Mouse (Mus musculus): ENCODE data around the gene Clk3. TPM values are rescaled to one million over a fixed set of nuclear protein-coding genes. Genes with fewer than 3 reads are reported as not detected.
"Not testable (repeated sequence)": the region's sequence is repeated elsewhere in the genome, so short reads cannot be mapped to it uniquely, and the experiment has no call there.

The Clk3 gene
- polyA plus RNA-seq, 1 experiment from 2014 or later, result 66.7 TPM

GRCm38 (mm10) chr9:57723315-57723715 lies 42.3 kb downstream of the Clk3 start:
- Histone ChIP-seq H3K4me1 (ENCODE audit: control insufficient read depth, insufficient read depth, low read length) (peaks cover 10% of the 10 kb centered on the region), H3K27me3 (ENCODE audit: control insufficient read depth, insufficient read depth, low read length) (no peaks in the 10 kb centered on the region), H3K4me3 (replicated peaks; ENCODE audit: low read length) (no peak overlapping the region), H3K27ac (ENCODE audit: low read length) (peak overlapping the region; percentile 38), H3K9ac (ENCODE audit: low read length) (no peak overlapping the region), H3K9me3 (replicated peaks; ENCODE audit: control insufficient read depth, low read length) (no peaks in the 10 kb centered on the region), H3K36me3 (ENCODE audit: control insufficient read depth, insufficient read depth, low read length) (peaks cover 20% of the 10 kb centered on the region), H3K4me2 (ENCODE audit: low read depth, low read length) (no peak overlapping the region)
- no peak for ATAC-seq (ENCODE audit: insufficient read depth, low FRiP score)
- 53% methylated on average over 5 of the region's 5 CpGs for WGBS

DNA sequence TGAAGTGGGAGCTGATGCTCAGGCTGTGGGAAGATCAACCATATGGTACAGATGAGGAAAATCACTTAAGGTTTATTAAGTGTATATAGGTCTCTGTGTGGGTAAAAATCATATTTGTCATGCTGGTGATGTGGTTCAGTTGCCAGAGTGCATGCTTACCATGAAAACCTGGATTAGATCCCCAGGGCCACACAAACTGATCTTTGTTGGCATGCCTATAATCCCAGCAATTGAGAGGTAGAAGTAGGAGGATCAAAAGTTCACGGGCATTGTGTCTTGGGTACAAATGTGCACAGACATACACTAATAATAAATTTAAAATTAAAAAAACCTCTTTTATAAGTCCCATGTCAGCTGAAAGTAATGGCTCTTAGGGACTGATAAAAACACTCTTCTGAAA lies 43.3 kb downstream of the Clk3 start:
- no peak overlapping the region for H3K4me2 ChIP-seq (ENCODE audit: low read depth, low read length)
- no peak overlapping the region for H3K27ac ChIP-seq (ENCODE audit: low read length)
- peaks cover 18% of the 10 kb centered on the region for H3K36me3 ChIP-seq (ENCODE audit: control insufficient read depth, insufficient read depth, low read length)
- H3K4me1 ChIP-seq (ENCODE audit: control insufficient read depth, insufficient read depth, low read length), result peaks cover 10% of the 10 kb centered on the region
- H3K27me3 ChIP-seq (ENCODE audit: control insufficient read depth, insufficient read depth, low read length), result no peaks in the 10 kb centered on the region
- H3K4me3 ChIP-seq (replicated peaks; ENCODE audit: low read length), result no peak overlapping the region
- H3K9ac ChIP-seq (ENCODE audit: low read length), result no peak overlapping the region
- 84% methylated on average over 1 of the region's 1 CpGs for WGBS
- H3K9me3 ChIP-seq (replicated peaks; ENCODE audit: control insufficient read depth, low read length), result no peaks in the 10 kb centered on the region
- no peak for ATAC-seq (ENCODE audit: insufficient read depth, low FRiP score)

GRCm38 (mm10) chr9:57720736-57721135 lies 44.9 kb downstream of the Clk3 start:
- Histone ChIP-seq H3K9ac (ENCODE audit: low read length) (no peak overlapping the region), H3K4me1 (ENCODE audit: control insufficient read depth, insufficient read depth, low read length) (peaks cover 10% of the 10 kb centered on the region), H3K4me3 (replicated peaks; ENCODE audit: low read length) (no peak overlapping the region), H3K36me3 (ENCODE audit: control insufficient read depth, insufficient read depth, low read length) (peaks cover 16% of the 10 kb centered on the region; the same call in 1 of the 2 replicates), H3K9me3 (replicated peaks; ENCODE audit: control insufficient read depth, low read length) (no peaks in the 10 kb centered on the region), H3K27ac (ENCODE audit: low read length) (no peak overlapping the region), H3K27me3 (ENCODE audit: control insufficient read depth, insufficient read depth, low read length) (no peaks in the 10 kb centered on the region), H3K4me2 (ENCODE audit: low read depth, low read length) (no peak overlapping the region)
- ATAC-seq (ENCODE audit: insufficient read depth, low FRiP score), result no peak
- WGBS, result 89% methylated on average over 3 of the region's 3 CpGs

GRCm38 (mm10) chr9:57718408-57718807 lies 47.3 kb downstream of the Clk3 start:
- no peak overlapping the region for H3K4me2 ChIP-seq (ENCODE audit: low read depth, low read length)
- H3K9me3 ChIP-seq (replicated peaks; ENCODE audit: control insufficient read depth, low read length), result no peaks in the 10 kb centered on the region
- ATAC-seq (ENCODE audit: insufficient read depth, low FRiP score), result no peak
- peaks cover 5% of the 10 kb centered on the region for H3K4me1 ChIP-seq (ENCODE audit: control insufficient read depth, insufficient read depth, low read length)
- no peaks in the 10 kb centered on the region for H3K27me3 ChIP-seq (ENCODE audit: control insufficient read depth, insufficient read depth, low read length)
- no peak overlapping the region for H3K27ac ChIP-seq (ENCODE audit: low read length)
- H3K4me3 ChIP-seq (replicated peaks; ENCODE audit: low read length), result no peak overlapping the region
- peaks cover 29% of the 10 kb centered on the region for H3K36me3 ChIP-seq (ENCODE audit: control insufficient read depth, insufficient read depth, low read length)
- WGBS, result 90% methylated on average over 7 of the region's 7 CpGs
- no peak overlapping the region for H3K9ac ChIP-seq (ENCODE audit: low read length)

DNA sequence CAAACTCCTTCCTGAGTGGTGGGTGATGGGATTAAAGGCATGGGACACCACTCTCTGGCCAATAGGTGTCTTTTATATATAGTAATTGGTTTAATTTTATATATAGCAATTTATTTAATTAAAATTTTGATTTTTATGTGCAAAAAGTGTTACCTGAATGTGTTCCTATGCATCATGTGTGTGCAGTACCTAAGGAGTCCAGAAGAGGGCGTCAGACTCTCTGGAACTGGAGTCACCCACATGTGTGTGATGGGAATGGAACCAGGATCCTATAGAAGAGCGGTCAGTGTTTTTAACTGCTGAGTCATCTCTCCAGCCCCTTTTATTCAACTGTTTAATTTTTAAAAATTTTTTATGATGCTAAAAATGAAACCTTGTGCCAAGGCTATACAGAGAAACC lies 53.5 kb downstream of the Clk3 start:
- Histone ChIP-seq H3K9me3 (replicated peaks; ENCODE audit: control insufficient read depth, low read length) (peaks cover 7% of the 10 kb centered on the region; the same call in 1 of the 2 replicates), H3K36me3 (ENCODE audit: control insufficient read depth, insufficient read depth, low read length) (peaks cover 21% of the 10 kb centered on the region), H3K9ac (ENCODE audit: low read length) (no peak overlapping the region), H3K4me1 (ENCODE audit: control insufficient read depth, insufficient read depth, low read length) (peaks cover 8% of the 10 kb centered on the region), H3K27me3 (ENCODE audit: control insufficient read depth, insufficient read depth, low read length) (no peaks in the 10 kb centered on the region), H3K4me3 (replicated peaks; ENCODE audit: low read length) (no peak overlapping the region), H3K4me2 (ENCODE audit: low read depth, low read length) (no peak overlapping the region), H3K27ac (ENCODE audit: low read length) (no peak overlapping the region)
- WGBS, result 71% methylated on average over 2 of the region's 2 CpGs
- no peak for ATAC-seq (ENCODE audit: insufficient read depth, low FRiP score)

GRCm38 (mm10) chr9:57710214-57710613 lies 55.4 kb downstream of the Clk3 start:
- 81% methylated on average over 5 of the region's 5 CpGs for WGBS
- not testable (repeated sequence) for H3K4me3 ChIP-seq (replicated peaks; ENCODE audit: low read length); ATAC-seq (ENCODE audit: insufficient read depth, low FRiP score)

GRCm38 (mm10) chr9:57708720-57709274 lies 56.9 kb downstream of the Clk3 start:
- H3K4me3 ChIP-seq (replicated peaks; ENCODE audit: low read length), result peak overlapping the region; percentile 94
- ATAC-seq (ENCODE audit: insufficient read depth, low FRiP score), result peak; percentile 60; the same call in 1 of the 2 replicates
- peak overlapping the region; percentile 89 for H3K27ac ChIP-seq (ENCODE audit: low read length)
- H3K9ac ChIP-seq (ENCODE audit: low read length), result peak overlapping the region; percentile 93
- peak overlapping the region; percentile 79 for H3K4me2 ChIP-seq (ENCODE audit: low read depth, low read length)
- peaks cover 8% of the 10 kb centered on the region for H3K4me1 ChIP-seq (ENCODE audit: control insufficient read depth, insufficient read depth, low read length)
- H3K27me3 ChIP-seq (ENCODE audit: control insufficient read depth, insufficient read depth, low read length), result no peaks in the 10 kb centered on the region
- WGBS, result 2% methylated on average over 38 of the region's 39 CpGs
- H3K9me3 ChIP-seq (replicated peaks; ENCODE audit: control insufficient read depth, low read length), result peaks cover 7% of the 10 kb centered on the region; the same call in 1 of the 2 replicates
- H3K36me3 ChIP-seq (ENCODE audit: control insufficient read depth, insufficient read depth, low read length), result peaks cover 7% of the 10 kb centered on the region; the same call in 1 of the 2 replicates

More at GRCm38 (mm10) chr9:57710214-57710613, 55.4 kb downstream of the Clk3 start:
- not testable (repeated sequence) for H3K4me1 ChIP-seq (ENCODE audit: control insufficient read depth, insufficient read depth, low read length); H3K4me2 ChIP-seq (ENCODE audit: low read depth, low read length); H3K27me3 ChIP-seq (ENCODE audit: control insufficient read depth, insufficient read depth, low read length); H3K9ac ChIP-seq (ENCODE audit: low read length); H3K27ac ChIP-seq (ENCODE audit: low read length); H3K9me3 ChIP-seq (replicated peaks; ENCODE audit: control insufficient read depth, low read length)
- H3K36me3 ChIP-seq (ENCODE audit: control insufficient read depth, insufficient read depth, low read length), result peaks cover 15% of the 10 kb centered on the region; the same call in 1 of the 2 replicates

- ATAC-seq (ENCODE audit: insufficient read depth, low FRiP score), result peak; percentile 95
- H3K36me3 ChIP-seq (ENCODE audit: control insufficient read depth, insufficient read depth, low read length), result 0 out of 2 replicates have a peak, but pooled peaks cover 3% of the 10 kb centered on the region
- H3K9ac ChIP-seq (ENCODE audit: low read length), result peak within 1 kb of the TSS; percentile 93
- peak within 1 kb of the TSS; percentile 89 for H3K27ac ChIP-seq (ENCODE audit: low read length)
- H3K4me1 ChIP-seq (ENCODE audit: control insufficient read depth, insufficient read depth, low read length), result peaks cover 8% of the 10 kb centered on the region
- peak within 1 kb of the TSS; percentile 79 for H3K4me2 ChIP-seq (ENCODE audit: low read depth, low read length)
- H3K4me3 ChIP-seq (replicated peaks; ENCODE audit: low read length), result peak within 1 kb of the TSS; percentile 94
- H3K9me3 ChIP-seq (replicated peaks; ENCODE audit: control insufficient read depth, low read length), result peaks cover 7% of the 10 kb centered on the region; the same call in 1 of the 2 replicates
- 0% methylated on average over 23 of the region's 23 CpGs for WGBS
- no peaks in the 10 kb centered on the region for H3K27me3 ChIP-seq (ENCODE audit: control insufficient read depth, insufficient read depth, low read length)
These were observed 57.5 kb downstream of the Clk3 start, which contains the start of gene Edc3 for GRCm38 (mm10) chr9:57708068-57708719. TSS of gene Edc3 (plus strand) at chr9:57708540.

DNA sequence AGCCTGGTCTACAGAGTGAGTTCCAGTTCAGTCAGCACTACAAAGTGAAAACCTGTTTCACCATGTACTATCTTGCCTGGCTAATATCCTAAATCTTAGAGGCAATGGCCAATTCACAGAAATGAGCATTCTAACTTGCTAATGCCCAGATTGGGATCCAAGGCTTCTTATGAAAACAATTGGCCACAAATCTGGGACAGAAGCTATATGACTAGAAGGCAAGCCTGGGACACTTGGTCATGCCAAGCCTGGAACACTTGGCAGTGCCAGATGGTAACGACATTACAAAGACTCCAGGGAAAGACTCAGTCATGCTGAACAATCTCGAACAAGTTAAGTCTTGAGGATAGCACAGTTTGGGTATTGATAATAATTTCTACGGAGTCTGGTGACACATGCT lies 59.2 kb downstream of the Clk3 start:
- no peak overlapping the region for H3K4me3 ChIP-seq (replicated peaks; ENCODE audit: low read length)
- no peak overlapping the region for H3K27ac ChIP-seq (ENCODE audit: low read length)
- 87% methylated on average over 3 of the region's 3 CpGs for WGBS
- H3K27me3 ChIP-seq (ENCODE audit: control insufficient read depth, insufficient read depth, low read length), result no peaks in the 10 kb centered on the region
- ATAC-seq (ENCODE audit: insufficient read depth, low FRiP score), result no peak
- no peak overlapping the region for H3K9ac ChIP-seq (ENCODE audit: low read length)
- no peaks in the 10 kb centered on the region for H3K36me3 ChIP-seq (ENCODE audit: control insufficient read depth, insufficient read depth, low read length)
- H3K9me3 ChIP-seq (replicated peaks; ENCODE audit: control insufficient read depth, low read length), result peaks cover 7% of the 10 kb centered on the region; the same call in 1 of the 2 replicates
- peaks cover 8% of the 10 kb centered on the region for H3K4me1 ChIP-seq (ENCODE audit: control insufficient read depth, insufficient read depth, low read length)
- H3K4me2 ChIP-seq (ENCODE audit: low read depth, low read length), result no peak overlapping the region
